Mouse (Mus musculus) testis, adult 2 months (tissue): ENCODE data around the gene C2.

ENCODE experiments used
- CTCF ChIP-seq: fragments of 200-500 bp; IDR thresholded peaks from 2 replicates; pipeline ENCODE4 v1.5.1; 2012; ENCODE audit warnings: low read depth, mild to moderate bottlenecking, inconsistent platforms, low read length, moderate library complexity; ENCODE audit not compliant: control insufficient read depth, insufficient read depth, insufficient replicate concordance
- POLR2A ChIP-seq: fragments of 200-500 bp; IDR thresholded peaks from 2 replicates; pipeline ENCODE4 v1.6.1; 2012; ENCODE audit warnings: low read depth, mild to moderate bottlenecking, inconsistent platforms, low read length, moderate library complexity; ENCODE audit not compliant: control insufficient read depth

- TF ChIP-seq POLR2A (0 out of 2 replicates have a peak, but pooled peaks have one; percentile 15), CTCF (no peak)
These were observed 48.1 kb downstream of the C2 start, which contains the start of the genes Skiv2l and Nelfe for GRCm38 (mm10) chr17:34849722-34850516.
